Mouse (Mus musculus) neural tube, embryonic 11.5 days (tissue): Measurements from ENCODE around the gene Fbf1. TPM values are rescaled to one million over a fixed set of nuclear protein-coding genes. Genes with fewer than 3 reads are reported as not detected.

ENCODE experiments used
- ATAC-seq: fragments of 200-750 bp; cut with Nextera tagmentation; 2 replicates; pipeline ENCODE4 v1.8.0; 2017; ENCODE audit warnings: moderate number of reproducible peaks, mild to moderate bottlenecking, moderate TSS enrichment, moderate library complexity; ENCODE audit not compliant: insufficient read depth, low FRiP score, low TSS enrichment
- DNase-seq: peaks from one replicate; pipeline ENCODE4 v3.0.0-alpha.2; 2015; ENCODE audit warnings: low spot score
- H3K27ac ChIP-seq: fragments of 300-500 bp; sonication (generic); 2 replicates; pipeline ENCODE4 v1.5.1; 2014; ENCODE audit warnings: low read depth, mild to moderate bottlenecking, low read length
- H3K27me3 ChIP-seq: fragments of 300-500 bp; sonication (generic); 2 replicates; pipeline ENCODE4 v1.6.1; 2014; ENCODE audit warnings: mild to moderate bottlenecking, low read length, mixed read lengths; ENCODE audit not compliant: control insufficient read depth, insufficient read depth
- H3K36me3 ChIP-seq: fragments of 300-500 bp; sonication (generic); 2 replicates; pipeline ENCODE4 v1.6.1; 2014; ENCODE audit warnings: mild to moderate bottlenecking, low read length, moderate library complexity, mixed read lengths; ENCODE audit not compliant: control insufficient read depth, insufficient read depth
- H3K4me1 ChIP-seq: fragments of 300-500 bp; sonication (generic); 2 replicates; pipeline ENCODE4 v1.6.1; 2014; ENCODE audit warnings: low read length, mixed read lengths; ENCODE audit not compliant: control insufficient read depth, insufficient read depth
- H3K4me2 ChIP-seq: fragments of 300-500 bp; sonication (generic); 2 replicates; pipeline ENCODE4 v1.6.1; 2014; ENCODE audit warnings: low read depth, mild to moderate bottlenecking, moderate library complexity
- H3K4me3 ChIP-seq: fragments of 300-500 bp; sonication (generic); 2 replicates; pipeline ENCODE4 v1.5.1; 2014; ENCODE audit warnings: low read depth, low read length
- H3K9ac ChIP-seq: fragments of 300-500 bp; sonication (generic); 2 replicates; pipeline ENCODE4 v1.6.1; 2014; ENCODE audit warnings: mild to moderate bottlenecking, low read length
- H3K9me3 ChIP-seq: fragments of 300-500 bp; sonication (generic); 2 replicates; pipeline ENCODE4 v1.6.1; 2016; ENCODE audit warnings: low read length; ENCODE audit not compliant: control insufficient read depth
- WGBS: fragments of 180-500 bp; shearing (Covaris S2); extraction: QIAGEN DNeasy Blood & Tissue Kit; methylation state at CpG from one replicate; pipeline ENCODE4 v1.1.7; 2014; 5-methylcytosine and 5-hydroxymethylcytosine counted together
- polyA plus RNA-seq: library from polyadenylated mRNA; unstranded; fragments of >200 nt; fragmentation: Nextera tagmentation; extraction: Ambion mirVana; gene quantifications from 2 replicates; pipeline ENCODE4 v1.2.1, GENCODE M21; 2014

The Fbf1 gene
- polyA plus RNA-seq, 1 experiment from 2014 or later, result 37.0 TPM

- no peaks in the 10 kb centered on the region for H3K9me3 ChIP-seq
- ATAC-seq, result no peak
- WGBS, result 66% methylated on average over 4 of the region's 4 CpGs
Observed at GRCm38 (mm10) chr11:116206678-116207077, 38.7 kb upstream of the Fbf1 start.

GRCm38 (mm10) chr11:116203150-116203549, 35.2 kb upstream of the Fbf1 start:
- H3K4me3 ChIP-seq, result no peak overlapping the region
- H3K9ac ChIP-seq, result no peak overlapping the region
- H3K36me3 ChIP-seq, result no peaks in the 10 kb centered on the region
- no peak for DNase-seq
- no peak overlapping the region for H3K27ac ChIP-seq
- no peaks in the 10 kb centered on the region for H3K4me1 ChIP-seq
- no peaks in the 10 kb centered on the region for H3K9me3 ChIP-seq
- ATAC-seq, result no peak
- WGBS, result 95% methylated on average over 3 of the region's 3 CpGs
- no peak overlapping the region for H3K4me2 ChIP-seq
- H3K27me3 ChIP-seq, result no peaks in the 10 kb centered on the region

More at GRCm38 (mm10) chr11:116206678-116207077, 38.7 kb upstream of the Fbf1 start:
- Histone ChIP-seq H3K36me3 (no peaks in the 10 kb centered on the region), H3K27me3 (no peaks in the 10 kb centered on the region), H3K4me1 (no peaks in the 10 kb centered on the region), H3K9ac (no peak overlapping the region), H3K4me3 (no peak overlapping the region), H3K27ac (no peak overlapping the region), H3K4me2 (no peak overlapping the region)
- no peak for DNase-seq

GRCm38 (mm10) chr11:116201151-116201550, 33.2 kb upstream of the Fbf1 start:
- no peak overlapping the region for H3K27ac ChIP-seq
- WGBS, result 93% methylated on average over 2 of the region's 2 CpGs

GRCm38 (mm10) chr11:116198639-116199531, 30.9 kb upstream of the Fbf1 start, which contains the start of the genes Ten1 and Acox1:
Ten1 (plus strand) TSS chr11:116198855.
Acox1 (minus strand) TSS chr11:116199045.
- ATAC-seq (peak; percentile 99), DNase-seq (peak; percentile 98)
- peak within 1 kb of the TSS; percentile 75 for H3K9ac ChIP-seq
- H3K27ac ChIP-seq, result peak within 1 kb of the TSS; percentile 89
- under 1% methylated on average over 62 of the region's 62 CpGs for WGBS
- H3K4me2 ChIP-seq, result peak within 1 kb of the TSS; percentile 69
- H3K36me3 ChIP-seq, result no peaks in the 10 kb centered on the region
- H3K27me3 ChIP-seq, result no peaks in the 10 kb centered on the region
- H3K9me3 ChIP-seq, result no peaks in the 10 kb centered on the region
- no peaks in the 10 kb centered on the region for H3K4me1 ChIP-seq
- H3K4me3 ChIP-seq, result peak within 1 kb of the TSS; percentile 63

More at GRCm38 (mm10) chr11:116201151-116201550, 33.2 kb upstream of the Fbf1 start:
- Histone ChIP-seq H3K9me3 (no peaks in the 10 kb centered on the region), H3K9ac (no peak overlapping the region), H3K4me3 (no peak overlapping the region), H3K36me3 (no peaks in the 10 kb centered on the region), H3K27me3 (no peaks in the 10 kb centered on the region), H3K4me1 (no peaks in the 10 kb centered on the region), H3K4me2 (no peak overlapping the region)
- ATAC-seq (no peak), DNase-seq (no peak)

- Histone ChIP-seq H3K4me1 (no peaks in the 10 kb centered on the region), H3K27me3 (no peaks in the 10 kb centered on the region), H3K4me2 (peak overlapping the region; percentile 69), H3K4me3 (peak overlapping the region; percentile 63), H3K9ac (peak overlapping the region; percentile 75), H3K27ac (peak overlapping the region; percentile 89; the same call in 1 of the 2 replicates), H3K36me3 (no peaks in the 10 kb centered on the region), H3K9me3 (no peaks in the 10 kb centered on the region)
- DNase-seq, result no peak
- 28% methylated on average over 13 of the region's 13 CpGs for WGBS
- ATAC-seq, result no peak
Observed at GRCm38 (mm10) chr11:116198132-116198531, 30.2 kb upstream of the Fbf1 start.

GRCm38 (mm10) chr11:116197584-116197906, 29.6 kb upstream of the Fbf1 start:
- Histone ChIP-seq H3K27ac (no peak overlapping the region), H3K9me3 (no peaks in the 10 kb centered on the region), H3K36me3 (no peaks in the 10 kb centered on the region), H3K4me3 (no peak overlapping the region), H3K4me2 (no peak overlapping the region), H3K9ac (no peak overlapping the region), H3K27me3 (no peaks in the 10 kb centered on the region), H3K4me1 (no peaks in the 10 kb centered on the region)
- ATAC-seq (no peak), DNase-seq (no peak)
- WGBS, result 93% methylated on average over 6 of the region's 6 CpGs

GRCm38 (mm10) chr11:116196866-116197583, 29.1 kb upstream of the Fbf1 start:
- WGBS, result 95% methylated on average over 18 of the region's 18 CpGs
- Histone ChIP-seq H3K27me3 (no peaks in the 10 kb centered on the region), H3K27ac (no peak overlapping the region), H3K36me3 (no peaks in the 10 kb centered on the region), H3K9me3 (no peaks in the 10 kb centered on the region), H3K4me2 (no peak overlapping the region), H3K9ac (no peak overlapping the region), H3K4me1 (no peaks in the 10 kb centered on the region), H3K4me3 (no peak overlapping the region)
- ATAC-seq (no peak), DNase-seq (no peak)

- Histone ChIP-seq H3K4me2 (no peak overlapping the region), H3K9ac (no peak overlapping the region), H3K9me3 (no peaks in the 10 kb centered on the region), H3K36me3 (no peaks in the 10 kb centered on the region), H3K4me1 (no peaks in the 10 kb centered on the region), H3K4me3 (no peak overlapping the region), H3K27me3 (no peaks in the 10 kb centered on the region), H3K27ac (no peak overlapping the region)
- ATAC-seq, result no peak
- WGBS, result 86% methylated on average over 3 of the region's 3 CpGs
- DNase-seq, result no peak
Observed at GRCm38 (mm10) chr11:116196336-116196735, 28.4 kb upstream of the Fbf1 start.
